Mouse (Mus musculus) cortical plate, adult 2 months (tissue): ENCODE data around the gene Arntl.

Source experiments
- CTCF ChIP-seq: fragments of 200-500 bp; IDR thresholded peaks from 2 replicates; pipeline ENCODE4 v1.5.1; 2011; ENCODE audit warnings: mild to moderate bottlenecking, control low read depth, low read length; ENCODE audit not compliant: insufficient read depth; ENCODE audit errors: extremely low read depth
- POLR2A ChIP-seq: fragments of 200-500 bp; IDR thresholded peaks from 2 replicates; pipeline ENCODE4 v1.6.1; 2011; ENCODE audit warnings: mild to moderate bottlenecking, low read length, control low read depth; ENCODE audit not compliant: insufficient read depth; ENCODE audit errors: extremely low read depth

GRCm38 (mm10) chr7:113277245-113277644 is 70.0 kb downstream of the Arntl start:
- no peak for TF ChIP-seq CTCF
- TF ChIP-seq POLR2A, result no peak
